Mouse (Mus musculus) cerebellum, adult 9-11 months (tissue): ENCODE results near the gene Gm2012.
"Not testable (repeated sequence)": the region's sequence is repeated elsewhere in the genome, so short reads cannot be mapped to it uniquely, and the experiment has no call there.

Experiments used
- DNase-seq: peaks from one replicate; pipeline ENCODE4 v3.0.0; 2022

Gm2012 gene

DNA sequence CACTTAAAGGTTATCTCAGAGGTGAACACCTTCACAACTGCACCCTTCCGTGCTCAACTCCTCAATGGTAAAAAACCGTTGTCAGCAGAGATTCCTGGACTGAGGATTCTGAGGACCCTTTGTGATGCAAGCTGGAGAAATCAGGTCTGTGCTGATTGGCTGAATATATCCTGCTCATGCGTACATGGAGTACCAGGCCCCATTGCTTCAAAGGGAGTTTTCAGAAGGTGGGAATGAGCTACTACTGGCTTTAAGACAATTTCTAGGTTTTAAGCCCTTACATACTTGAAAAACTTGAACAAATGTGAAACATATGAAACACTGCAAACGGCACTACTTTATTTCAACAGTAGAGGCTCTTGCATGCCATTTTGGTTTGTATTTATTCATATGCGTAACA is at the start of gene Gm2012:
Gm2012 (minus strand) TSS at position 101 of the 400 bp plus-strand sequence.
- DNase-seq, result not testable (repeated sequence)

DNA sequence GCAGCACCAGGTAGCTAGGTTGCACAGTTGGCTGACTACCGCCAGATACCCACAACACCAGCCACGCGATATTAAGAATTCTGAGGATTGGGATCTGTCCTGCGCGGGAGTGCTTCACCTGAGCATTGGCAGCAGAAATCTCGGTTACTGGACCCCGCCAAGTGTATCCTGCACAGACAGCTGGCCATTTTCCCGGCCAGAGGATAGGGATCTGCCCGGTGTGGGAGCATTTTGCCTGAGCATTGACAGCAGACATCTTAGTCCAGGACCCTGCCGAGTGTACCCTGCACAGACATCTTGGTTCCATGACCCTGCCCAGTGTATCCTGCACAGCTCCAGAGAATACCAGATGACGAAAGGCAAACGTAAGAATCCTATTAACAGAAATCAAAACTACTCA is 72.0 kb downstream of the Gm2012 start:
- not testable (repeated sequence) for DNase-seq
